Mouse (Mus musculus) cerebellum, adult 11-12 months (tissue): Measurements from ENCODE around the gene Atox1.

Experiments
- DNase-seq: peaks from one replicate; pipeline ENCODE4 v3.0.0; 2022

The Atox1 gene

DNA sequence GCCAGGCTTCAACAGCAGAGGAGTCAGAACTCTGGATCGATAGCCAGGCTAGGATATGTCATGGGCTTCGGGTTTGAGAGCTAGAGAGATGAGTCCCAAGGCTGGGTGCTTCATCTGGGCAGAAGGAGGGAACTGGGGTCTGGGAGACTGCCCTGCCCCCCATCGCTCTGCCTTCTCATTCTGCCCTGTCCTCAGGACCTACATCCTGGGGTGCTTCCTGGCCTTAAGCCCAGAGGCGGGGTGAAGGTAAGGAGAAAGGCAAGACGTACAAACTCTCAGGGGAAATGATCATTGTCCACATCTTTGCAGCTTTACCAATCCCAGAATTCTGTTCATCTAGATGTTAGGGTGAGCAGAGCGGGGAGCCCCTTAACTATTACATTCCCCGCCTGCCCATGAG, 49.0 kb downstream of the Atox1 start:
- DNase-seq: no peak

DNA sequence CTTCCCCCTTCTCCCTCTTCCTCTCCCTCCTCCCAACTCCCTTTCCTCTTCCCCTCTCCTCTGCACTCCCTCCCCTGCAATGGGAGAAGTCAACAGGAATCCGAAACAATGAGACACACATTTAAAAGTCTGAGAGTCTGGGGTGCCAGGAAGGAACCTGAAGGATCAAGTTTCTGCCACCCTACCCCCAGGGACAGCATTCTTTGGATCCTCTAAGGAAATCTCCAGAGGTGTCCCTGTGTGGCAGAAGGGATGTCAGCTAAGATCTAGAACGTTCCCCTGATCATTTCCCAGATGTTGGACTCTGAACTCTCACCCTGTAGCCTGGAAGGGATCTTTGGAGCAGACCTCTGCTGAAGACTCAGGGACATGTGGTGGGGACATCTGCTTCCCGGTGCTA, 50.5 kb downstream of the Atox1 start:
- no peak for DNase-seq

DNA sequence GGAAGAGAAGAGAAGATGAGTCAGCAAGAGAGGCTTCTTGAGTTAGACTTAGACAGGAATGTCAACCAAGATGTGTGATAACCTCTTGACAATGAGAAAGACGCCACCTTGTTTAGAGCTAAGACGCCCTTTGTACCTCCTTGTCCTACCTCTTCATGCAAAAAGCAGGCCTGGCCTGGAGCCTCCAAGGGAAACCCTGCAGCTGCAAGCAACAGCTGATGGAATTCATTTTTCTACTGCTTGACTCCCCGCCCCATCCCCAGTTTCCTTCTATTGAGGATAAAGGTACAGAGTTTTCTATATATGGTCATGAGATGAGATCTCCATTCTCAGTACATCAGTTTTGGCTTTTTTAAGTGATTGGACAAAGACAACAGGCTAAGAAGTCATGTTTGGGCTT, 51.0 kb downstream of the Atox1 start:
- DNase-seq: no peak

DNA sequence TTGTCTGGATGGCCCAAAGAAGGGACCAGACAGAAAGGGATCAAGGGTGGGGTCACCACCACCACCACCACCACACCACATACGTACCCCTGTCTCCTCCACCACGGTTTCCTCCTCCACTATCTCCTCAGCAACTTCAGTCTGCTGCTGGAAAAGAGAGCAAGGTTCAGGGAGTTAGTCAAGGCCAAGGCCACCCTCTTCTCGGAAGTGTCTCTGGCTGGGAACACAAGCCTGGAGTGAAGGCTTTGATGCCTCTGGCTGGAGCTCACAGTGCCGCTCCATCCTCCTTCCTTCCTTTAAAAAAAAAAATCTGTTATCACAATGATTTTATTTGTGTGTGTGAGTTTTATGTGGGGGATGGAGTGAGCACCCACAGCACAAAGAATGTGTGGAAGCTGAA, 53.9 kb downstream of the Atox1 start:
- DNase-seq: no peak

DNA sequence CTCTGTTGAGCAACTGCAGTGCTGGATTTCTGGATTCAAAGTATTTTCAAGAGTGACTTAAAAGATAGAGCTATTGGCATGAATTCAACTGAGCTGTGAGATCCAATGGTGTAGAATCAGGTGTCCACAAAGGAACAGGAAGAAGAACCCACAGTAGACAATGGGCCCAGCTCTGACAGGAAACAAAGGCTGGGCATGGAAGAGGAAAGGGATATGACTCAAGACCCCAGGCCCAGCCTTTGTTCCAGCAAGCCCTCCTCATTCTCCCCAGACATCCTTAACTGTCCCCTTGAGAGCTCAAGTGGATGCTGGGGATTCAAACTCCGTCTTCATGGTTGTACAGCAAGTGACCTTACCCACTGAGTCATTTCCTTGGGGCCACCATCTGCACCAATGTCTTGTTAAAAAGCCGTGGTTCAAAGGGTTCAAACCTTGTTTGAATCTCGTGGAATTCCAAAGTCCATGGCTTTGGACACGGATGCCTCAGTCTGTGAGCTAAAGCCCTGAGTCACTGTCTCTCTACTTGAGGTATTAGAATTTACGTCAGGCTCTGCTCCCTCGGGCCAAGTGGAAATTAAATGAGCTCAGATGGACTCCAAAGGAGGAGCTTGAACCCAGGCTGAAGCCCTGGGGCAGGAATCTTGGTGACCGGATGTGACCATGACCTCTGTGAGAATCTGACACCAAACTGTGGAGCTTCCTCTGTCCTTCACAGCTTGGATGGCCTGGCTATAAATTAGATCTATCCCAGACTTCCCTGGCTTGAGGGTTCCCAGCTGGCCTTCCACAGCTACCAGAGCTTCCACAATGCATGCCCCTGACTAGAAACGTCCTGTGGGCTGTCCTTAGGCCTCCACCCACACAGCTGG, 55.2 kb downstream of the Atox1 start:
- no peak for DNase-seq

DNA sequence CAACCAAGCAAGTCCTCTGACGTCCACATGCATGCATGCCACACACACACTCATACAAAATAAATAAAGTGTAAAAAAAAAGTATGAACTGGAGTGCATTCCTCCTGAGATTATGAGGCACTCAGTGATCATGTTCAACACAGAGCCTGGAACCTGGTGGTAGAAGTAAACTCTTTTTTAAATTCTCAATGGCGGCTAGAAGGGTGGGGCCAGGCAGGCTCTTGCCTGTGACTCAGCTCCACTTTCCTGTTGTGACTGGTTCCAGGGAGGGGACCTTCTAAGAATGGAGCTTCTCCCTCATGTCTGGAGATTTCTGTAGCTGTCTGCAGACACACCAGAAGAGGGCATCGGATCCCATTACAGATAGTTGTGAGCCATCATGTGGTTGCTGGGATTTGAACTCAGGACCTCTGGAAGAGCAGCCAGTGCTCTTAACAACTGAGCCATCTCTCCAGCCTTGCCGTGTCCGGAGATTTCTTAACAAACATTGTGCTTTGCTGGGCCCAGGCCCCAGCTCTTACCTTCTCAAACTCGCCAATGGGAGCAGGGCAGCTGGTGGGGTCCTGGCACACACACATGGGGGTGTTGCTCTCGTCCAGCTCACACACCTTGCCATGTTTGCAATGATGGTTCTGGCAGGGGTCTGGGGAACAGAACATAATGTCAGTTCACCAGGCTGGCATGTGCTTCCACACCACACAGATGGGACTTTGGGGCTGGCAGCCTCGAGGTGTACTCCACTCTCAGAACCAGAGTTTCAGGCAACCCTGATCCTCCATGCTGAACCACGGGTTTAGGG, 56.2 kb downstream of the Atox1 start:
- DNase-seq: no peak

DNA sequence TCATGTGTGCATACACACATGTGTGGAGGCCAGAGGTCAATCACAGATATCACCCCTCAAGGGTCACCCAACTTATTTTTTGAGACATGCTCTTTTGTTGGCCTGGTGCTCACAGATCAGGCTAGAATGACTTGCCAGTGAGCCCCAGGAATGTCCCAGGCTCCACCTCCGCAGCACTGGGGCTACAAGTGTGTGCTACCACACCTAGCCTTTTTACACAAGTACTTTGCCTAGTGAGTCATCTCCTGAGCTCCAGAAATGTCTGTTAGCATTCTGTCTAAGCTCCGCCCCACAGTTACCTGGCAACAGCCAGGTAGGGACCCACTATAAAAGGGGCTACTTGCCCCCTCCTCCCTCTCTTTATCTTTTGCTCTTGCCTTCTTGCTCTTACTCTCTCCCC, 60.2 kb downstream of the Atox1 start:
- no peak for DNase-seq

DNA sequence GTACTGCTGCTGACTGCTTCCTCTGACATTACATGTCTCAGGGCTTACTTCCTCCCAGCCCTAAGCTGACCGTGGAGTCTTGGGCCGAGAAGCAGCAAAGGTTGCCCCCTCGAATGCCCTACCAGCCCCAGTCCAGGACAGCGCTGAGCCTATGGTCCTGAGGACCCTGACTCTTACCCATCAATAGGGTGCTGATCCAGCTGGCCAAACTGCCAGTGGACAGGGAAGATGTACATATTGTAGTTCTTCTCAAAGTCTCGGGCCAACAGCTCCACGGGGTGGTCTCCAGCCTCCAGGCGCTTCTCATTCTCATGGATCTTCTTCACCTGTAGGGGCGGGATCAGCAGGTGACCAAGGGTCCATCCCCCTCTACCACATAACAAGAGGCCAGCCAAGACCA, 62.7 kb downstream of the Atox1 start:
- no peak for DNase-seq

DNA sequence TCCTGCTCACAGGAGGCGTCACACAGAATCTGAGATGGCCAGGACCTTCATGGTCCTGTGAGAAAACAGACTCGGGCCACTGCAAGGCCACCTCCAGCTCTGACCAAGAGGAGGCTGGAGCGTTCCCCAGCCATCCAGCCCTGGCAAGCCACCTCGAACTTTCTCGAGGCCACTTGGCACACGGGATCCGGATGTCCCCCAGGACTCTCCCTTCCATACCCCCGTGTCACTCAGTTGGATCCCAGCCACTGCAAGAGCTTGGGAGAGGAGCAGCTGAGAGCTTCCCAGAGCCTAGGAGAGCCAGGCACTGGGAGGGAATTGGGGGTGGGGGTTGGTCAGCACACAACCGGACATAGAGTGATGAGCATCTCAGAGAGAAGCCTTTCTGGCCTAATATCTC, 63.6 kb downstream of the Atox1 start:
- no peak for DNase-seq

DNA sequence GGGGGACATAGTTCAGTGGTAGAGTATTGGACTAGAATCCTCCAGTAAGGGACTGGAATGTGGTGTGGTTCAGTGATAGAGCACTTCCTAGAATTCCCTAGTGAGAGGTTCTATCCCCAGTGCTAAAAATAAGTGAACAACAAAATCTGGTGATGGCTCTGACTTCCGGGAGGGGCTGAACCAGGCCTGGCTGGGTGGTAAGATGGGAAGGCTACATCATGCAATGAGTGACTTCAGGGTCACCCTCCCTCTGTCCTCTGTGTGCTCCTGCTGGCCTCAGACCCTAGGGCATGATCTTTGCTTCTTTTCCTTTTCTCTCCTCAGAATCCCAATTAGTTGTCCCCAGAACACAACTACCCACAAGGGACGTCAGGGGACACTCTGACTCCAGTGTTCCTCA, 64.0 kb downstream of the Atox1 start:
- no peak for DNase-seq
